Mouse (Mus musculus): Measurements from ENCODE around the gene Tle2. TPM values are rescaled to one million over a fixed set of nuclear protein-coding genes. Genes with fewer than 3 reads are reported as not detected.

The Tle2 gene
- polyA plus RNA-seq, 1 experiment: 115 TPM

- H3K36me3 ChIP-seq (ENCODE audit: control insufficient read depth, insufficient read depth, low read length): no peaks in the 10 kb centered on the region
- H3K27me3 ChIP-seq (ENCODE audit: control insufficient read depth, insufficient read depth, low read length): no peaks in the 10 kb centered on the region
- 40% methylated on average over 3 of the region's 3 CpGs for WGBS
- TF ChIP-seq POLR2A (IDR thresholded peaks at IDR 0.05; ENCODE audit: control insufficient read depth, extremely low read depth, insufficient read depth, low read length, poor library complexity) (no peak), CTCF (IDR thresholded peaks at IDR 0.05; ENCODE audit: borderline replicate concordance, control insufficient read depth, extremely low read depth, insufficient read depth, low read length, poor library complexity) (no peak)
- peaks cover 34% of the 10 kb centered on the region for H3K4me1 ChIP-seq (replicated peaks; ENCODE audit: control insufficient read depth, insufficient read depth, low read length)
- no peak overlapping the region for H3K27ac ChIP-seq (ENCODE audit: control insufficient read depth, insufficient read depth, low read length)
- H3K4me3 ChIP-seq (ENCODE audit: control insufficient read depth, insufficient read depth, low read length): no peak overlapping the region
- no peak for DNase-seq
These were observed 35.9 kb upstream of the Tle2 start for GRCm38 (mm10) chr10:81538321-81539048.

- no peak for TF ChIP-seq POLR2A (IDR thresholded peaks at IDR 0.05; ENCODE audit: control insufficient read depth, extremely low read depth, insufficient read depth, low read length, poor library complexity)
- TF ChIP-seq CTCF (IDR thresholded peaks at IDR 0.05; ENCODE audit: borderline replicate concordance, control insufficient read depth, extremely low read depth, insufficient read depth, low read length, poor library complexity): no peak
- no peaks in the 10 kb centered on the region for H3K36me3 ChIP-seq (ENCODE audit: control insufficient read depth, insufficient read depth, low read length)
- no peak for DNase-seq
These were observed 33.0 kb upstream of the Tle2 start for GRCm38 (mm10) chr10:81541363-81541762.

GRCm38 (mm10) chr10:81541803-81542202 lies 32.6 kb upstream of the Tle2 start:
- DNase-seq: no peak
- Histone ChIP-seq H3K27ac (ENCODE audit: control insufficient read depth, insufficient read depth, low read length) (no peak overlapping the region), H3K27me3 (ENCODE audit: control insufficient read depth, insufficient read depth, low read length) (no peaks in the 10 kb centered on the region), H3K4me3 (ENCODE audit: control insufficient read depth, insufficient read depth, low read length) (no peak overlapping the region), H3K36me3 (ENCODE audit: control insufficient read depth, insufficient read depth, low read length) (no peaks in the 10 kb centered on the region), H3K4me1 (replicated peaks; ENCODE audit: control insufficient read depth, insufficient read depth, low read length) (peaks cover 44% of the 10 kb centered on the region)
- TF ChIP-seq CTCF (IDR thresholded peaks at IDR 0.05; ENCODE audit: borderline replicate concordance, control insufficient read depth, extremely low read depth, insufficient read depth, low read length, poor library complexity) (no peak), POLR2A (IDR thresholded peaks at IDR 0.05; ENCODE audit: control insufficient read depth, extremely low read depth, insufficient read depth, low read length, poor library complexity) (no peak)
- 86% methylated on average over 10 of the region's 10 CpGs for WGBS

More at GRCm38 (mm10) chr10:81541363-81541762, 33.0 kb upstream of the Tle2 start:
- Histone ChIP-seq H3K4me1 (replicated peaks; ENCODE audit: control insufficient read depth, insufficient read depth, low read length) (peaks cover 44% of the 10 kb centered on the region), H3K27ac (ENCODE audit: control insufficient read depth, insufficient read depth, low read length) (no peak overlapping the region), H3K27me3 (ENCODE audit: control insufficient read depth, insufficient read depth, low read length) (no peaks in the 10 kb centered on the region), H3K4me3 (ENCODE audit: control insufficient read depth, insufficient read depth, low read length) (no peak overlapping the region)
- WGBS: 75% methylated on average over 5 of the region's 5 CpGs

- Histone ChIP-seq H3K4me1 (replicated peaks; ENCODE audit: control insufficient read depth, insufficient read depth, low read length) (peaks cover 39% of the 10 kb centered on the region), H3K36me3 (ENCODE audit: control insufficient read depth, insufficient read depth, low read length) (no peaks in the 10 kb centered on the region), H3K4me3 (ENCODE audit: control insufficient read depth, insufficient read depth, low read length) (no peak overlapping the region), H3K27me3 (ENCODE audit: control insufficient read depth, insufficient read depth, low read length) (no peaks in the 10 kb centered on the region), H3K27ac (ENCODE audit: control insufficient read depth, insufficient read depth, low read length) (no peak overlapping the region)
- DNase-seq: no peak
- WGBS: 90% methylated on average over 7 of the region's 7 CpGs
- TF ChIP-seq POLR2A (IDR thresholded peaks at IDR 0.05; ENCODE audit: control insufficient read depth, extremely low read depth, insufficient read depth, low read length, poor library complexity) (no peak), CTCF (IDR thresholded peaks at IDR 0.05; ENCODE audit: borderline replicate concordance, control insufficient read depth, extremely low read depth, insufficient read depth, low read length, poor library complexity) (no peak)
These were observed 31.5 kb upstream of the Tle2 start for GRCm38 (mm10) chr10:81542727-81543460.

DNA sequence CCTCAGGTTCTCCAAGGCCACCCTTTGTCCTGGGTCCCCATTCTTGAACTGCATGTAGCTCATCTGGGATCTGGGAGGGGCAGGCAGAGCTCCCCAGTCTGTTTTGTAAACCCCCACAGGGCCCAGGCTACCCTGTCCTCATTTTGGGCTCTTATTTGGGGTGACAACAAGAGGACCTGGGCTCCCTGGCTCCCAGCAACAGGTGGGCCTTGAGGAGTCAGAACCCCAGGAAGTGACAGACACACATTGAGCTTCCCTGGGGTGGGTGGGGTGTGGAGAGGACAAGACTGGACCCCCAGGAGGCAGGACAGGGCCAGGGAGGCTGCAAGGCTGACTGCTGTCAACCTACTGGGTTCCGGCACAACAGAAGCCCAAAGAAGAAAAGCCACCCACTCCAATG lies 30.7 kb upstream of the Tle2 start:
- peak; percentile 18 for DNase-seq
- H3K4me3 ChIP-seq (ENCODE audit: control insufficient read depth, insufficient read depth, low read length): peak overlapping the region; percentile 84; the same call in 1 of the 2 replicates
- no peak overlapping the region for H3K27ac ChIP-seq (ENCODE audit: control insufficient read depth, insufficient read depth, low read length)
- 82% methylated on average over 1 of the region's 1 CpGs for WGBS
- H3K4me1 ChIP-seq (replicated peaks; ENCODE audit: control insufficient read depth, insufficient read depth, low read length): peaks cover 33% of the 10 kb centered on the region
- H3K36me3 ChIP-seq (ENCODE audit: control insufficient read depth, insufficient read depth, low read length): no peaks in the 10 kb centered on the region
- no peaks in the 10 kb centered on the region for H3K27me3 ChIP-seq (ENCODE audit: control insufficient read depth, insufficient read depth, low read length)
- TF ChIP-seq CTCF (IDR thresholded peaks at IDR 0.05; ENCODE audit: borderline replicate concordance, control insufficient read depth, extremely low read depth, insufficient read depth, low read length, poor library complexity) (no peak), POLR2A (IDR thresholded peaks at IDR 0.05; ENCODE audit: control insufficient read depth, extremely low read depth, insufficient read depth, low read length, poor library complexity) (no peak)

GRCm38 (mm10) chr10:81544296-81545160 lies 29.8 kb upstream of the Tle2 start:
- DNase-seq: no peak
- TF ChIP-seq POLR2A (IDR thresholded peaks at IDR 0.05; ENCODE audit: control insufficient read depth, extremely low read depth, insufficient read depth, low read length, poor library complexity): peak; percentile 93
- no peak for TF ChIP-seq CTCF (IDR thresholded peaks at IDR 0.05; ENCODE audit: borderline replicate concordance, control insufficient read depth, extremely low read depth, insufficient read depth, low read length, poor library complexity)
- under 1% methylated on average over 93 of the region's 93 CpGs for WGBS

More at GRCm38 (mm10) chr10:81544296-81545160, 29.8 kb upstream of the Tle2 start:
- Histone ChIP-seq H3K4me3 (ENCODE audit: control insufficient read depth, insufficient read depth, low read length) (peak overlapping the region; percentile 84), H3K27me3 (ENCODE audit: control insufficient read depth, insufficient read depth, low read length) (no peaks in the 10 kb centered on the region), H3K36me3 (ENCODE audit: control insufficient read depth, insufficient read depth, low read length) (no peaks in the 10 kb centered on the region), H3K27ac (ENCODE audit: control insufficient read depth, insufficient read depth, low read length) (no peak overlapping the region), H3K4me1 (replicated peaks; ENCODE audit: control insufficient read depth, insufficient read depth, low read length) (peaks cover 28% of the 10 kb centered on the region)
